Mouse (Mus musculus) bone marrow, adult 2 months (tissue): ENCODE results near the gene Kcnh2. TPM values are rescaled to one million over a fixed set of nuclear protein-coding genes. Genes with fewer than 3 reads are reported as not detected.

Experiments used
- H3K27ac ChIP-seq: fragments of 200-500 bp; 2 replicates; pipeline ENCODE4 v1.5.1; 2012; ENCODE audit warnings: low read depth, mild to moderate bottlenecking, control low read depth, inconsistent platforms, low read length; ENCODE audit not compliant: control insufficient read depth, poor library complexity, insufficient read depth
- H3K4me1 ChIP-seq: fragments of 200-500 bp; 2 replicates; pipeline ENCODE4 v1.6.1; 2011; ENCODE audit warnings: low read length; ENCODE audit not compliant: control insufficient read depth, insufficient read depth
- H3K4me3 ChIP-seq: fragments of 200-500 bp; replicated peaks from 2 replicates; pipeline ENCODE3; 2011; ENCODE audit warnings: mild to moderate bottlenecking, low read depth, low read length, control low read depth; ENCODE audit not compliant: control insufficient read depth
- CTCF ChIP-seq: fragments of 200-500 bp; IDR thresholded peaks from 2 replicates; pipeline ENCODE4 v1.5.1; 2011; ENCODE audit warnings: low read length, control low read depth; ENCODE audit not compliant: control insufficient read depth, insufficient read depth
- POLR2A ChIP-seq: fragments of 200-500 bp; IDR thresholded peaks from 2 replicates; pipeline ENCODE4 v1.6.1; 2011; ENCODE audit warnings: low read depth, mild to moderate bottlenecking, control low read depth, low read length, borderline replicate concordance; ENCODE audit not compliant: control insufficient read depth
- WGBS: fragments of 180-500 bp; shearing (Covaris S2); methylation state at CpG from one replicate; pipeline ENCODE4 v1.1.7; 2018; 5-methylcytosine and 5-hydroxymethylcytosine counted together
- polyA plus RNA-seq: library from polyadenylated mRNA; stranded (reverse); fragments of >200 nt; gene quantifications from 2 replicates; pipeline ENCODE4 v1.2.4, GENCODE M21; 2011; ENCODE audit warnings: low replicate concordance; ENCODE audit not compliant: missing spikeins, insufficient read depth, insufficient read length

The Kcnh2 gene
- polyA plus RNA-seq, 1 experiment: not detected

DNA sequence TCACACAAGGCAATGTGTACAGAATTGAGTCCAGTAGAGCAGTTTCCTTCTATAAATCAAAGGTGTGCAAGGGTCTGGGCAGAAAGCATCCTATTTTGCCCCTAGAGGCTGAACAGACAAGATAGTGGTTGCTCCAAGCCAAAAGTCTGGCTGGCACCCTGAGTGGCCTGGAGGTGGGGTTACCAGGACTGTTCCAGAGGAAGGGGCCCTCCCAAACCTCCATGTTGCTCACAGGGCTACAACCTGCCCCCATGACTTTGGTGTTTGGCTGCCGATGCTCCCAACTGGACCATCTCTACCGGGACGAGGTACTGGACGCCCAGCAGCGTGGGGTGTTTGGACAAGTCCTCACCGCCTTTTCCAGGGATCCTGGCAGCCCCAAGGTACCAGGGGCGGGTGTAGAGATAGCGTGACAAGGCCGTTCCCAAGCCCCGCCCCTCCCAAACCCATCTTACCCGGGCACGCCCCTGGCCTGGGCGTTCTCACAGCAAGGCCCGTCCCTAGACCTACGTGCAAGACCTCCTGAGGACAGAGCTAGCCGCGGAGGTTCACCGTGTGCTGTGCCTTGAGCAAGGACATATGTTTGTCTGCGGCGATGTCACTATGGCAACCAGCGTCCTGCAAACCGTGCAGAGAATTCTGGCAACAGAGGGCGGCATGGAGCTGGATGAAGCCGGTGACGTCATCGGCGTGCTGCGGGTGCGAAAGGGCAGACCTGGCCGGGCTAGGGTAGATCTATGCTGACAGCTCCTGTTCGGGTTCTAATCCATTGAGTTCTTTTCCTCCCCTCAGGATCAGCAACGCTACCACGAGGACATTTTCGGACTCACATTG is 31.8 kb upstream of the Kcnh2 start:
- H3K27ac ChIP-seq: no peak overlapping the region
- TF ChIP-seq CTCF: peak; percentile 38
- peak; percentile 35; the same call in 1 of the 2 replicates for TF ChIP-seq POLR2A
- peak overlapping the region; percentile 88 for H3K4me3 ChIP-seq
- H3K4me1 ChIP-seq: peaks cover 5% of the 10 kb centered on the region
- WGBS: 10% methylated on average over 34 of the region's 34 CpGs

DNA sequence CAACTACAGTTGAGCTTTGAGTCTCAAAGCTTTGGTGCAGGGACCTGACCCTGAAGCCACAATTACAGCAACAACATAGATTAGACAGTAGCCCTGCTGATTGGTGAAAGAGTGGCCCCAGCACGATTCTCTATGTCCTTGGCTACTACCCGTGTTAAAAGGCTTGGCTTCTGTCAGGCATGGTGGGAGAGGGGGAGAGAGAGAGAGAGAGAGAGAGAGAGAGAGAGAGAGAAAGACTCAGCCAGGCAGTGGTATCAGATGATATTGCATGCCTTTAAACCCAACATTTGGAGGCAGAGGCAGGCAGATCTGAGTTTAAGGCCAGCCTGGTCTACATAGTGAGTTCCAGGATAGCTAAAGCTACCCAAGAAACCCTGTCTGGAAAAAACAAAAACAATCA is 30.6 kb upstream of the Kcnh2 start:
- TF ChIP-seq POLR2A: no peak
- no peak for TF ChIP-seq CTCF
- Histone ChIP-seq H3K4me3 (no peak overlapping the region), H3K27ac (no peak overlapping the region), H3K4me1 (peaks cover 4% of the 10 kb centered on the region)
- WGBS: 63% methylated on average over 2 of the region's 2 CpGs

DNA sequence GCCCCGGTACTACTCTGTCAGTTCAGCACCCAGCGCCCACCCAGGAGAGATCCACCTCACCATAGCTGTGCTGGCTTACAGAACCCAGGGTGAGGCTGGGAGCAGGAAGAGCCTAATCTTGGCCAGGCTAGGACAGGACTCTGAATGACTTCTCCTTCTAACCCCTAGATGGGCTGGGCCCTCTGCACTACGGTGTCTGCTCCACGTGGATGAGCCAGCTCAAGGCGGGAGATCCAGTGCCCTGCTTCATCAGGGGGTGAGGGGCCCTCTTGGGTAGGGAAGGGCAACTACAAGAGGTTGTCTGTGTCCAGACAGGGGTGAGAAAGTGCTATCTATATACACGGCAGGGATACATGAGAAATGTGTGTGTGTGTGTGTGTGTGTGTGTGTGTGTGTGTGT is 30.1 kb upstream of the Kcnh2 start:
- peaks cover 4% of the 10 kb centered on the region for H3K4me1 ChIP-seq
- H3K4me3 ChIP-seq: no peak overlapping the region
- TF ChIP-seq POLR2A (no peak), CTCF (no peak)

DNA sequence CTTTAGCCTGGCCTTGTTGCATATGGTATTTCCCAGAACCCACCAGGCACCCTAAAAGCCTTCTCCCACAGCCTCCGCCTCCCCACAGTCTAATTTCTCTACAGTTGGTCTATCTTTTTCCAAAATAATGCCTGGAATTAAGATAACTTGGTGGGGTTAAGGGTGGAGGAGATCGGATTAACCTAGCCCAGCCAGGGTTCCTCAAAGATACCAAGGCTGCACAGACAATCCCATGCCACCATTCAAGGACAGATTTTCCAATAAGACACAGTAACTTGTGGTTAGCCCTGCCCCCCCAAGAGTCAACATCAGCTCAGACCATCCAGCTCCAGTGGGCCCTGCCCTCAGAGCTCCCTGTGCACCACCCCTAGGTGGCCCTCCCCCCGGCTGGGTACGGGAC is 29.1 kb upstream of the Kcnh2 start:
- H3K4me3 ChIP-seq: no peak overlapping the region
- no peak for TF ChIP-seq POLR2A
- TF ChIP-seq CTCF: no peak
- no peak overlapping the region for H3K27ac ChIP-seq
- WGBS: 76% methylated on average over 4 of the region's 4 CpGs
- peaks cover 4% of the 10 kb centered on the region for H3K4me1 ChIP-seq

More for the DNA sequence above, 30.1 kb upstream of the Kcnh2 start:
- H3K27ac ChIP-seq: no peak overlapping the region
- 82% methylated on average over 6 of the region's 6 CpGs for WGBS

DNA sequence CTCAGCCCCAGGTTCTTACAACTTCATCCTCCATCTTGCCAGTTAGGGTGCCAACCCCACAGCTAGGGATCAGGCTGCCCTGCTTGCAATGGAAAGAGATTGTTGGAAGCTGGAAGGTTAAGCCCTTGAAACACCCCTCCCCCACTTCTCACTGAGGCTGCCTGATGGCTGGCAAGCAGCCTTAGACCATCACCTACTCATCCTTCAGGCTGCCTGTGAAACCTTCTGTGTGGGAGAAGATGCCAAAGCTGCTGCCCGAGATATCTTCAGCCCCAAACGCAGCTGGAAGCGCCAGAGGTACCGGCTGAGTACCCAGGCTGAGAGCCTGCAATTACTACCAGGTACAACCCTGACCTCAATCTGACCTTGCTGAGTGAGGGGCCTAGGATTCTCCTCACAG is 28.1 kb upstream of the Kcnh2 start:
- no peak overlapping the region for H3K27ac ChIP-seq
- peaks cover 4% of the 10 kb centered on the region for H3K4me1 ChIP-seq
- no peak overlapping the region for H3K4me3 ChIP-seq
- TF ChIP-seq CTCF: no peak
- no peak for TF ChIP-seq POLR2A
- WGBS: 86% methylated on average over 4 of the region's 4 CpGs

DNA sequence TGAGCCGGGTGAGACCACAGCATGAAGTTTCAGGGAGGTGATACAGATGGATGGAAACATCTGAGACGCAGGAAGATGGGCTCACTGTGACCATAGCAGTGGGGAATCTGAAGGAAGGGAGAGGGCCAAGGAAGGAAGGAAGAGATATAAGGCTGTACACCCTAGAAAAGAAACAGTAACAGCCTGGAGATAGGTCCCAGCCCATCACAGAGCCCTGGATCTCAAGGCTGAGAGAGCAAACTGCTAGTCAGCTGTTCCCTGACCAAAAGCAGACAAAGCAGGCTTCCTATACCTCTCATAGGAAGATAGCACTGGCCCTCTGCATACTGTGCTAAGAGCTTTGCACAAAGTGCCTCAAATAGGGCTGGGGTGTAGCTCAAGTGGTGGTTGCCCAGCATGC is 27.3 kb upstream of the Kcnh2 start:
- no peak overlapping the region for H3K4me3 ChIP-seq
- TF ChIP-seq CTCF (no peak), POLR2A (no peak)
- peaks cover 1% of the 10 kb centered on the region for H3K4me1 ChIP-seq
- 78% methylated on average over 2 of the region's 2 CpGs for WGBS
- no peak overlapping the region for H3K27ac ChIP-seq

DNA sequence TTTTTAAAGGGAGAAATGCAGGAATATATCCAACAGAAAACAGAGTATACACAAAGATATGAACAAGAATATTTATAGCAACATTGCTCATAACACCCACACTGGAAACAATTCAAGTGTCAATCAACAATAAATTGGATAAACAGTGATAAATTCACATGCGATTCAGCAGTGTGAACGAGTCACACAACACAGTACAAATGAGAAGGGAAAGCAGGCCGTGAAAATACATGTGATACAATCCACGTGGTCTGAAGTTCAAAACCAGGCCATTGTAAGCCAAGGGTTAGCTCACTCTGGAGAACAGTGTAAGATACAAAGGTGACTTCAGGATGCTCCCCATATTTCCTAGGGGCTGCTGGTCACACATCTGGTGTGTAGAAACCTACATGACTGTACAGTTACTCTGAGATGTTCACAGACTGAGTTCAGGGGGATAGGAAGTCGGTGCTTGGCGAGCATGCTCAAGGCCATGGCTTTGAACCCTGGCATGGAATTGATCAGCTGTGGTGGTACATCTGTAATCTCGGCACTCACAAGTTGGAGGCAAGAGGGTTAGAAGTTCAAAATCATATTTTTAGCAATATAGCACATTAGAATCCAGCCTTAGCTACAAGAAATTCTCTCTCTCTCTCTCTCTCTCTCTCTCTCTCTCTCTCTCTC is 23.4 kb upstream of the Kcnh2 start:
- Histone ChIP-seq H3K27ac (no peak overlapping the region), H3K4me3 (no peak overlapping the region), H3K4me1 (no peaks in the 10 kb centered on the region)
- no peak for TF ChIP-seq CTCF
- no peak for TF ChIP-seq POLR2A
- WGBS: 76% methylated on average over 7 of the region's 7 CpGs

DNA sequence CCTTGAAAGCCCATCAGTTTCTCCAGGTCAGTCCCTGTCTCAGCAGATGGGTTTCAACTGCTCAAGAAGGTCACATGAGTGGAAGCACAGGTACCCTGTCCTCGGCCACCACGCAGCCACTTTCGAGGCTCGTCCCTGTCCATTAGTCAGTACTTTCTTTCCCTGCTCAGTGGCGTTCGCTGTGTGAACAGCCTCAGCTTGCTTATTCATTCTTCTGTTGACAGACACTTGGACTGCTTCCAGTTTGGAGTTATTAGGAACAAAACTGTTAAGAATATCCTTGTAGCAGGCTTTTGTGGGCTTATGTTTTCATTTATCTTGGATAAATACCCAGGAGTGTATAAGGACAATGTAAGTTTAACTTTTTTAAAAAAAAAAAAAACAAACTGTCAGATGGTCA is 22.8 kb upstream of the Kcnh2 start:
- H3K4me1 ChIP-seq: no peaks in the 10 kb centered on the region
- no peak for TF ChIP-seq CTCF
- TF ChIP-seq POLR2A: no peak
- WGBS: 25% methylated on average over 6 of the region's 6 CpGs

DNA sequence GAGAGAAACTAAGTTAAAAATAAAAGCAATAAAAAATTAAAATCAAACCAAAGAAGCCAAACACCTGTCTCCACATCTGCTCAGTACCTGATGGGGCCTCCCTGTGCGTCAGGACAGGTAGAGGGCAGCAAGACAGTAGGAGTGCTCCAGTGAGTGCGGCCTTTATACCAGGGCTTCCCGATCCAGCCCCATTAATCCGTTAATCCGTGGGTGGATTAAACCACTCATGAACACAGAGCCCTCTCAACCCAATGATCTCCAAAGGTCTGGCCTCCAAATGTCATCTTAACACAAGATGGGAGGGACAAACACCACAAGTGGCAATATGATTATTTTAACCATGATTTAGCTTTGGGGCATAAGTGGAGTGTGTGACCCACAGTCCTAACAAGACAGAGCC is 22.4 kb upstream of the Kcnh2 start:
- TF ChIP-seq POLR2A (no peak), CTCF (no peak)
- no peak overlapping the region for H3K4me3 ChIP-seq
- 92% methylated on average over 5 of the region's 5 CpGs for WGBS
- H3K27ac ChIP-seq: no peak overlapping the region
- H3K4me1 ChIP-seq: no peaks in the 10 kb centered on the region

More for the DNA sequence above, 22.8 kb upstream of the Kcnh2 start:
- no peak overlapping the region for H3K4me3 ChIP-seq
- H3K27ac ChIP-seq: no peak overlapping the region
